Mouse (Mus musculus) erythroblast, embryonic 14.5 days (primary cell): ENCODE results near the gene Slmap.

Experiments
- GATA1 ChIP-seq: IDR thresholded peaks from 2 replicates; pipeline ENCODE4 v1.6.1; 2012; ENCODE audit warnings: low read length, inconsistent platforms, mixed read lengths
- TAL1 ChIP-seq: IDR thresholded peaks from 3 replicates; pipeline ENCODE4 v1.6.1; 2012; ENCODE audit warnings: low read length, inconsistent platforms, mixed read lengths

DNA sequence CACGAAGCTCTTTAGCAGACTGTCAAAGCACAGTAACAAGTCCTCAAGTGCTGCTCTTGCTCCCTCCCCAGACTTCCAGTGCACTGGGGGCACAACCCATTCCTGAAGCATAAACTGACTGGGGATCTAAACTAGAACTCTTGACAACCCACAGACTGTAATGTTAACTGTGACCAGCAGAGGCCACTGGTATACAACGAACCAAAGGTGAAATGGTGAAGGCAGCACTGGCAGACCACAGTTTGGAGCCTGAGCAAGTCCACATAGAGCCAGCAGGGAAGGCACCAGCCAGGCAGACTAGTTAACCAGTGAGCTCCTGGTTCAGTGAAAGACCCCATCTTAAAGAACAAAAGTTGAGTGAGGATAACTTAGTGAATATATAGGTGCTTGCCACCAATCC lies 43.6 kb downstream of the Slmap start:
- no peak for TF ChIP-seq GATA1
- no peak for TF ChIP-seq TAL1
